Mouse (Mus musculus) layer of hippocampus, adult 11-12 months (tissue): ENCODE measurements around the gene Afmid.
"Not testable (repeated sequence)": the region's sequence is repeated elsewhere in the genome, so short reads cannot be mapped to it uniquely, and the experiment has no call there.

Source experiments
- DNase-seq: peaks from one replicate; pipeline ENCODE4 v3.0.0; 2022; ENCODE audit warnings: low spot score

Gene Afmid

GRCm38 (mm10) chr11:117825333-117826101 lies at the start of gene Afmid, which contains the start of gene Tk1:
TSS of gene Afmid (plus strand) at chr11:117825924.
TSS of gene Tk1 (minus strand) at chr11:117826092.
- DNase-seq, result no peak

- DNase-seq, result no peak
Measured at GRCm38 (mm10) chr11:117776085-117776792, 49.5 kb upstream of the Afmid start.

- no peak for DNase-seq
Measured at GRCm38 (mm10) chr11:117777111-117777510, 48.6 kb upstream of the Afmid start.

- DNase-seq, result no peak
Measured at GRCm38 (mm10) chr11:117778031-117778430, 47.7 kb upstream of the Afmid start.

- DNase-seq, result no peak
Measured at GRCm38 (mm10) chr11:117778851-117779433, 46.8 kb upstream of the Afmid start.

GRCm38 (mm10) chr11:117779434-117780198 lies 46.1 kb upstream of the Afmid start:
- peak; percentile 68 for DNase-seq

GRCm38 (mm10) chr11:117780199-117780515 lies 45.6 kb upstream of the Afmid start:
- DNase-seq, result no peak

- peak; percentile 71 for DNase-seq
Measured at GRCm38 (mm10) chr11:117780582-117781111, 45.1 kb upstream of the Afmid start.

GRCm38 (mm10) chr11:117781199-117781821 lies 44.4 kb upstream of the Afmid start:
- DNase-seq, result peak; percentile 68

GRCm38 (mm10) chr11:117781993-117782704 lies 43.6 kb upstream of the Afmid start, which contains the start of the genes Tmc8 and Tmc6:
TSS of gene Tmc8 (plus strand) at chr11:117782076.
TSS of gene Tmc6 (minus strand) at chr11:117782198.
- DNase-seq, result no peak

- DNase-seq, result no peak
Measured at GRCm38 (mm10) chr11:117782705-117783034, 43.1 kb upstream of the Afmid start.

- peak; percentile 61 for DNase-seq
Measured at GRCm38 (mm10) chr11:117783089-117783488, 42.6 kb upstream of the Afmid start.

GRCm38 (mm10) chr11:117783683-117784309 lies 41.9 kb upstream of the Afmid start:
- DNase-seq, result no peak

- peak; percentile 77 for DNase-seq
Measured at GRCm38 (mm10) chr11:117786294-117786693, 39.4 kb upstream of the Afmid start.

GRCm38 (mm10) chr11:117788481-117788880 lies 37.2 kb upstream of the Afmid start:
- not testable (repeated sequence) for DNase-seq

GRCm38 (mm10) chr11:117790286-117790685 lies 35.4 kb upstream of the Afmid start:
- peak; percentile 78 for DNase-seq

GRCm38 (mm10) chr11:117790703-117791440 lies 34.9 kb upstream of the Afmid start:
- no peak for DNase-seq

- DNase-seq, result no peak
Measured at GRCm38 (mm10) chr11:117791441-117791761, 34.3 kb upstream of the Afmid start.

GRCm38 (mm10) chr11:117792281-117792888 lies 33.3 kb upstream of the Afmid start:
- no peak for DNase-seq
